Mouse (Mus musculus) left cerebral cortex, postnatal 10 days (tissue): ENCODE measurements around the gene Scgb1b18. TPM values are rescaled to one million over a fixed set of nuclear protein-coding genes. Genes with fewer than 3 reads are reported as not detected.
"Not testable (repeated sequence)": the region's sequence is repeated elsewhere in the genome, so short reads cannot be mapped to it uniquely, and the experiment has no call there.

Source experiments
- DNase-seq, 2 experiments: peaks; one replicate each; pipeline ENCODE4 v3.0.0; 2021 to 2022; ENCODE audit warnings: low spot score in 2 of 2, mixed read lengths in 1 of 2; ENCODE audit errors: extremely low spot score in 1 of 2
- intact Hi-C: fragments of 180-260 bp; cut with DNase I; formaldehyde crosslinking; loops from one replicate; pipeline ENCODE4 v1.15.1; 2025
- total RNA-seq, 2 experiments: library from RNA; stranded (reverse); gene quantifications; 2 replicates each; pipeline ENCODE4 v1.2.3; 2021

The Scgb1b18 gene
- not detected for total RNA-seq

GRCm38 (mm10) chr7:33185268-33185667, at the start of gene Scgb1b18:
Scgb1b18 (plus strand) TSS chr7:33185568.
- intact Hi-C loops, DNase-seq: not testable (repeated sequence)

- DNase-seq, intact Hi-C loops: not testable (repeated sequence)
These were observed 11.6 kb upstream of the Scgb1b18 start, which contains the start of gene Scgb2b18 for GRCm38 (mm10) chr7:33173764-33174163. Scgb2b18 (minus strand) TSS chr7:33173864.

Other genes starting within 250 kb of the Scgb1b18 start
- not detected for gene Scgb2b17, start 129.0 kb upstream of the Scgb1b18 start, total RNA-seq
- not detected for gene Scgb1b17, start 122.1 kb upstream of the Scgb1b18 start, total RNA-seq
- gene Scgb2b18, start 11.7 kb upstream of the Scgb1b18 start, total RNA-seq, result not detected
- gene Scgb2b19, start 94.8 kb downstream of the Scgb1b18 start, total RNA-seq, result not detected
- gene Scgb1b19, start 101.7 kb downstream of the Scgb1b18 start, total RNA-seq, result not detected
- gene Scgb2b20, start 180.8 kb downstream of the Scgb1b18 start, total RNA-seq, result not detected
- not detected for gene Scgb1b20, start 187.7 kb downstream of the Scgb1b18 start, total RNA-seq